ENCODE assay signal across 7 mouse cellular contexts in the genomic region with DNA sequence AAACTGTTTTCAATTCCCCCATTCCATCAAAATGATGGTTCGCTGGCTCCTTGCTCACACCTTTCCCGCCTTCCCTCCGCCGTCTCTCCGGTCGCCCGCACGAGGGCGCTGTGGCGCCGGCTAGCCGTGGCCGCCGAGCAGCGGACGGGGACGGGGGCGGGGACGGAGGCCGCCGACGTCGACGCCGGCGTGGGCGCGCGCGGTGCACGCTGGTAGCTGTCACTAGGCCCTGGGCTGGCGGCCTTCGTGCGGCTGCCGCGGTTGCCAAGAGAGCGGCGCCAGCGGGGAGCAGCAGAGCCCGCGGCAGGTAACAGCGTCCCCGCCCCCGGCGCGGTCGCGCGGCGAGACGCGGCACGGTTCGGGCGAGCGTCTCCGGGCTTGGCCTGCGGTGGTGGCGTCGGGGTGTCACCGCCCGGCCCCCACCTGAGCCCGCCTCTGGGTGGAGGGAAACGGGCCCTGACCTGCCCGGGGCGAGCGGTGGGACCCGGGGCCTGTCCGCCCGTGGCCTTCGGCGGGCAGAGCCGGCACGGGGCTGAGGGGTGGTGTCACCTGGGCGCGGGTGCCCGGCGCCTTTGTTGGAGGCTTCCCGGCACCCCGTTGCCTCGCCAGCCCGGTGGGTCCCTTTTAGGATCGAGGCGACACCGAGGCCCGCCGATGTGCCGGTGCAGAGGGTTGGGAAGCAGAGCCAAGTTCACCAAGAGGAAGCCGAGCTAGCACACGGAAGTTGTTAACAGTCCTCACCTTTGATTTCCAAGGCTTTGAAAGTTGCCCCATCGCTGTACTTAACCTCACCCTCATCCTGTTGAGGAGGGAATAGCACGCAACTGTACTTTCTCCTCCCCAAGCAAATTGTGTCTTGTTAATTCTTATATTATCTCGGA. TPM values are rescaled to one million over a fixed set of nuclear protein-coding genes. Genes with fewer than 3 reads are reported as not detected.
DNase-seq lines count a peak whose midpoint lies in the region; ATAC-seq lines count a peak whose summit lies in the region.

A gene (plus strand): TSS at position 165 of the 881 bp plus-strand sequence.

- H3K9me3 ChIP-seq in embryonic facial prominence, embryonic 11.5 days (replicated peaks; ENCODE audit: control insufficient read depth, low read length): no peaks in the 10 kb centered on the region
- no peaks in the 10 kb centered on the region for H3K9me3 ChIP-seq in limb, embryonic 13.5 days
- H3K9me3 ChIP-seq in midbrain, embryonic 16.5 days (replicated peaks; ENCODE audit: control insufficient read depth, low read length, poor library complexity, severe bottlenecking): no peaks in the 10 kb centered on the region

- H3K4me2 ChIP-seq in embryonic facial prominence, embryonic 11.5 days (ENCODE audit: low read depth, low read length): peak within 1 kb of the TSS; percentile 89
- H3K4me2 ChIP-seq in limb, embryonic 13.5 days (replicated peaks): peak within 1 kb of the TSS; percentile 73
- H3K4me2 ChIP-seq in midbrain, embryonic 16.5 days (ENCODE audit: low read length): peak within 1 kb of the TSS; percentile 64

- H3K36me3 ChIP-seq in embryonic facial prominence, embryonic 11.5 days (replicated peaks; ENCODE audit: control insufficient read depth, insufficient read depth, low read depth, low read length): no peaks in the 10 kb centered on the region
- H3K36me3 ChIP-seq in limb, embryonic 13.5 days: no peaks in the 10 kb centered on the region
- H3K36me3 ChIP-seq in midbrain, embryonic 16.5 days (ENCODE audit: control insufficient read depth, insufficient read depth, low read length): no peaks in the 10 kb centered on the region

- H3K4me3 ChIP-seq in embryonic facial prominence, embryonic 11.5 days (ENCODE audit: low read depth, low read length): peak within 1 kb of the TSS; percentile 83
- H3K4me3 ChIP-seq in limb, embryonic 13.5 days: peak within 1 kb of the TSS; percentile 79
- peak within 1 kb of the TSS; percentile 94 for H3K4me3 ChIP-seq in midbrain, embryonic 16.5 days (ENCODE audit: low read depth, low read length)

- WGBS in embryonic facial prominence, embryonic 11.5 days: under 1% methylated on average over 88 of the region's 93 CpGs
- WGBS in limb, embryonic 13.5 days: 1% methylated on average over 83 of the region's 93 CpGs
- 1% methylated on average over 89 of the region's 93 CpGs for WGBS in midbrain, embryonic 16.5 days

- peak; percentile 94 for DNase-seq in adrenal gland, postnatal 25 days
- peak; percentile 92 for DNase-seq in embryonic facial prominence, embryonic 11.5 days (ENCODE audit: low spot score)
- DNase-seq in kidney, adult 18-20 months: peak; percentile 89
- peak; percentile 88 to 94 for DNase-seq in spleen, postnatal 10 days (ENCODE audit: low spot score in 2 of 2)

- peak; percentile 95 for ATAC-seq in embryonic facial prominence, embryonic 11.5 days (replicated peaks; ENCODE audit: insufficient number of reproducible peaks, low FRiP score, low TSS enrichment, low read depth)
- peak; percentile 78 for ATAC-seq in granulocyte monocyte progenitor cell, adult 5-6 weeks (replicated peaks; ENCODE audit: poor library complexity, severe bottlenecking)
- ATAC-seq in limb, embryonic 13.5 days (ENCODE audit: low FRiP score, low read depth): peak; percentile 94
- peak; percentile 94 for ATAC-seq in midbrain, embryonic 16.5 days

- H3K9ac ChIP-seq in embryonic facial prominence, embryonic 11.5 days (replicated peaks; ENCODE audit: low read length): peak within 1 kb of the TSS; percentile 82
- peak within 1 kb of the TSS; percentile 88 for H3K9ac ChIP-seq in limb, embryonic 13.5 days
- peak within 1 kb of the TSS; percentile 98 for H3K9ac ChIP-seq in midbrain, embryonic 16.5 days (ENCODE audit: low read depth, low read length)

- H3K27ac ChIP-seq in embryonic facial prominence, embryonic 11.5 days (replicated peaks; ENCODE audit: low read depth, low read length): peak within 1 kb of the TSS; percentile 4; the same call in 1 of the 2 replicates
- H3K27ac ChIP-seq in limb, embryonic 13.5 days: peak within 1 kb of the TSS; percentile 69; the same call in 1 of the 2 replicates
- H3K27ac ChIP-seq in midbrain, embryonic 16.5 days (ENCODE audit: low read length): peak within 1 kb of the TSS; percentile 86

- H3K4me1 ChIP-seq in embryonic facial prominence, embryonic 11.5 days (ENCODE audit: control insufficient read depth, insufficient read depth, low read length): no peaks in the 10 kb centered on the region
- peaks cover 7% of the 10 kb centered on the region for H3K4me1 ChIP-seq in limb, embryonic 13.5 days
- H3K4me1 ChIP-seq in midbrain, embryonic 16.5 days (ENCODE audit: control insufficient read depth, insufficient read depth, low read length): peaks cover 22% of the 10 kb centered on the region

- H3K27me3 ChIP-seq in embryonic facial prominence, embryonic 11.5 days (ENCODE audit: control insufficient read depth, insufficient read depth, low read length): peaks cover 2% of the 10 kb centered on the region; the same call in 1 of the 2 replicates
- H3K27me3 ChIP-seq in limb, embryonic 13.5 days: no peaks in the 10 kb centered on the region
- no peaks in the 10 kb centered on the region for H3K27me3 ChIP-seq in midbrain, embryonic 16.5 days (ENCODE audit: control insufficient read depth, insufficient read depth, low read depth, low read length)

RNA-seq across cellular contexts. Expression of the gene that starts here (rescaled TPM):
- total RNA-seq in adrenal gland, postnatal 25 days (2021): 31.5 and 36.5 TPM in 2 replicates
- 10.6 and 13.3 TPM in 2 replicates for polyA plus RNA-seq in embryonic facial prominence, embryonic 11.5 days (2014; fragmentation: Nextera tagmentation; extraction: Ambion mirVana)
- 31.5 and 31.7 TPM in 2 replicates for total RNA-seq in granulocyte monocyte progenitor cell, adult 5-6 weeks (2014; fragmentation: Nextera tagmentation)
- total RNA-seq in granulocyte monocyte progenitor cell, adult 5-6 weeks (2017): 15.2 and 27.2 TPM in 2 replicates
- 17.1 and 18.6 TPM in 2 replicates for polyA plus RNA-seq in limb, embryonic 13.5 days (2015; fragmentation: Nextera tagmentation; extraction: Ambion mirVana)
- 34.1 and 45.0 TPM in 2 replicates for polyA plus RNA-seq in midbrain, embryonic 16.5 days (2015; fragmentation: Nextera tagmentation; extraction: Ambion mirVana)

Comparison
In these comparisons a context has a peak if more than half of its experiments do, and no peak if none do; other contexts are left out.
1. Peak in every context shown above with its lines: DNase-seq, ATAC-seq, H3K4me3 ChIP-seq and H3K27ac ChIP-seq.
2. H3K27ac ChIP-seq: peak in every context shown above with its lines; median percentile 86 in midbrain, embryonic 16.5 days; 69 in limb, embryonic 13.5 days; 4 in embryonic facial prominence, embryonic 11.5 days.